Mouse (Mus musculus): ENCODE results near the gene Tmem88.

DNA sequence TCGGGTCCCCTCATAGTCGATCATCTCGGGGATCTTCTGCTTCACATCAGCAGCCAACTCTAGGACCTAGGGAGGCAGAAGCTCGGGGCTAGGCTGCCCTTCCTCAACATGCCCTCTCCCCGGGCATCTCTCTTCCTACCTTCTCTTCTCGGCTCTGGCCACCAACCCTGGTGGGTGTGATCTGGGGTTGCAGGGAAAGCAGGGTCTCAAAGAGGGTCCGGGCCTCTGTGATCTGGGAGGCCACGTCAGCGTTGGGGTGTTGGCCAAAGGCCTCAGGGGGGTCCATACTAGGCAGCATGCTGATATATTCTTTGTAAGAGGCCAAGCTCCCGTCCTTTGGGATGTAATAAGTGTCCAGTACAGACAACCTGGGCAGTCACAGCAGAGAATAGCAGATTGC, 24.8 kb upstream of the Tmem88 start:
- TF ChIP-seq CTCF (IDR thresholded peaks at IDR 0.05) (no peak), EP300 (IDR thresholded peaks at IDR 0.05) (no peak)
